Mouse (Mus musculus): Measurements from ENCODE around the gene Fbxw11. TPM values are rescaled to one million over a fixed set of nuclear protein-coding genes. Genes with fewer than 3 reads are reported as not detected.

Fbxw11 gene
- polyA plus RNA-seq, 1 experiment: 44.5 TPM

DNA sequence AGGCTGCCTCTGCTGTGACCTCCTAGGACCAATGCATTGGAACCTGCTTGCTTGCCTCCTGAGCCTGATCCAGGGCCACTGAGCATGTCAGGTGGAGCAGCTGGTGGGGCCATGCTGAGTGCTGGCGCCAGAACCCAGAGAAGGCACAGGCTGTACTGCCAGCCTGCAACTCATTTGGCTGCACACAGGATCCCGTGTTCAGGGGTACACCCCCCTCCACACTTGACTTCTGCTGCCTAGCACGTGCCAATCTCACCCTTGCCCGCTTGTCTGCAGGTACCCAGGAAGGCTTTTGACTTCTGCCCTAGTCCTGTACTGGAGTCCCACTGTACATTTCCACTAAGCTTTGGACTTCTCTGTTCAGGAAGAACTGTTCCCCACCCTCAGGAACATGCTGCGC is 19.3 kb upstream of the Fbxw11 start:
- Histone ChIP-seq H3K4me3 (no peak overlapping the region), H3K27me3 (ENCODE audit: control insufficient read depth, insufficient read depth, insufficient read length) (no peaks in the 10 kb centered on the region), H3ac (ENCODE audit: control insufficient read depth, insufficient read length) (no peak overlapping the region), H3K4me2 (ENCODE audit: low read depth) (no peak overlapping the region), H3K79me2 (ENCODE audit: control insufficient read depth, insufficient read depth) (no peaks in the 10 kb centered on the region), H3K36me3 (ENCODE audit: control insufficient read depth, insufficient read depth) (peaks cover 3% of the 10 kb centered on the region)
- TF ChIP-seq SRF (IDR thresholded peaks at IDR 0.05; ENCODE audit: control insufficient read depth, insufficient read length, low read depth) (no peak), MYOD1 (IDR thresholded peaks at IDR 0.05; ENCODE audit: control insufficient read depth in 1 of 3, insufficient read length in 2 of 3, low read depth in 2 of 3) (no peak), POLR2A (IDR thresholded peaks at IDR 0.05; ENCODE audit: insufficient read length, low read depth) (no peak), MYOG (IDR thresholded peaks at IDR 0.05; ENCODE audit: control insufficient read depth in 1 of 3, insufficient read depth in 1 of 3, insufficient read length in 2 of 3, low read depth in 2 of 3) (no peak), USF1 (IDR thresholded peaks at IDR 0.05; ENCODE audit: low read depth) (no peak), E2F4 (IDR thresholded peaks at IDR 0.05; ENCODE audit: insufficient read depth) (no peak), MAX (IDR thresholded peaks at IDR 0.05; ENCODE audit: low read depth) (no peak), TCF3 (IDR thresholded peaks at IDR 0.05; ENCODE audit: insufficient read length, low read depth) (no peak), POLR2AphosphoS2 (IDR thresholded peaks at IDR 0.05; ENCODE audit: insufficient read length, low read depth) (no peak), CEBPB (IDR thresholded peaks at IDR 0.05; ENCODE audit: insufficient read depth, poor library complexity, severe bottlenecking) (no peak), TCF12 (IDR thresholded peaks at IDR 0.05; ENCODE audit: insufficient read depth, poor library complexity, severe bottlenecking) (no peak), REST (IDR thresholded peaks at IDR 0.05; ENCODE audit: insufficient read depth, insufficient read length) (no peak)

DNA sequence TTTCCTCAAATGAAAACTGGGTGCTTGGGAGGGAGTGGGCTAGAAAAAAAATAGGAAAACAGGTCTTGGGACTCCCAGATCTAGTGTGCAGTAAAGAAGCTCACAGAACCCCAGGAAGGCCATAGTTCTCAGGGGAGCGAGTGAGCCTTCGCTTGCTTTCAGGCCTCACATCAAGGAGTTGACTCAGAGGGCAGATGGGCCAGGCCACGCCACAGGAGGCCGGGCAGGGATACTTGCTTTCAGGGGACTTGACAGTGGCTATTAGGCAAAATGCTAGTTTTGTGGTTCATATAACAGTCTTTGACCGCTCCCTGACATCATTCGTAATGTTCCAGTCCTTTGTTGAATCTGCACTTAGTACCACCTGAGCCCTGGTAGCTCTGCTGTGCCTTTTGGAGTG is 18.6 kb upstream of the Fbxw11 start:
- Histone ChIP-seq H3ac (ENCODE audit: control insufficient read depth, insufficient read length) (no peak overlapping the region), H3K4me3 (no peak overlapping the region), H3K27me3 (ENCODE audit: control insufficient read depth, insufficient read depth, insufficient read length) (no peaks in the 10 kb centered on the region), H3K4me2 (ENCODE audit: low read depth) (no peak overlapping the region), H3K36me3 (ENCODE audit: control insufficient read depth, insufficient read depth) (no peaks in the 10 kb centered on the region), H3K79me2 (ENCODE audit: control insufficient read depth, insufficient read depth) (no peaks in the 10 kb centered on the region)
- TF ChIP-seq SRF (IDR thresholded peaks at IDR 0.05; ENCODE audit: control insufficient read depth, insufficient read length, low read depth) (no peak), MAX (IDR thresholded peaks at IDR 0.05; ENCODE audit: low read depth) (no peak), POLR2A (IDR thresholded peaks at IDR 0.05; ENCODE audit: insufficient read length, low read depth) (no peak), TCF12 (IDR thresholded peaks at IDR 0.05; ENCODE audit: insufficient read depth, poor library complexity, severe bottlenecking) (no peak), USF1 (IDR thresholded peaks at IDR 0.05; ENCODE audit: low read depth) (no peak), MYOD1 (IDR thresholded peaks at IDR 0.05; ENCODE audit: control insufficient read depth in 1 of 3, insufficient read length in 2 of 3, low read depth in 2 of 3) (no peak), REST (IDR thresholded peaks at IDR 0.05; ENCODE audit: insufficient read depth, insufficient read length) (no peak), MYOG (IDR thresholded peaks at IDR 0.05; ENCODE audit: control insufficient read depth in 1 of 3, insufficient read depth in 1 of 3, insufficient read length in 2 of 3, low read depth in 2 of 3) (no peak), E2F4 (IDR thresholded peaks at IDR 0.05; ENCODE audit: insufficient read depth) (no peak), CEBPB (IDR thresholded peaks at IDR 0.05; ENCODE audit: insufficient read depth, poor library complexity, severe bottlenecking) (no peak), POLR2AphosphoS2 (IDR thresholded peaks at IDR 0.05; ENCODE audit: insufficient read length, low read depth) (no peak), TCF3 (IDR thresholded peaks at IDR 0.05; ENCODE audit: insufficient read length, low read depth) (no peak)

DNA sequence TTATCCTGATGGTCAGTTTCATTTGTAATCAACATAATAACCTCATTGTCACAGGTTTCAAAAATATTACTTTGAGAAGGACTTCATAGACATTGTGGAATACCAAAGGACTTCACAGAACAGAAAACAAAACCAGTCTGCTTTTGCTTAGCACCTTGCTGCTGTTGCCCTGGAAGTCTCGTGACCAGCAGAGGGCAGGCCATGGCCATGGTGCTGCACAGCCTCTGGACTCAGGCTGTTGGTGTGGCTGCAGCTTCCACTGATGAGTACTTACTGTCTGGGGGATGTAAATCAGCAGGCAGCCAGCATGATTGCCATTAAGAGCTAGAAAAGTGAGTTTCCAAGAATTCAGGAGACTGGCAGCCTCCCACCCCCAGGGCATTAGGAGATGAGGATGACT is 16.8 kb upstream of the Fbxw11 start:
- TF ChIP-seq SRF (IDR thresholded peaks at IDR 0.05; ENCODE audit: control insufficient read depth, insufficient read length, low read depth) (no peak), POLR2AphosphoS2 (IDR thresholded peaks at IDR 0.05; ENCODE audit: insufficient read length, low read depth) (no peak), MYOD1 (IDR thresholded peaks at IDR 0.05; ENCODE audit: control insufficient read depth in 1 of 3, insufficient read length in 2 of 3, low read depth in 2 of 3) (no peak), TCF12 (IDR thresholded peaks at IDR 0.05; ENCODE audit: insufficient read depth, poor library complexity, severe bottlenecking) (no peak), MYOG (IDR thresholded peaks at IDR 0.05; ENCODE audit: control insufficient read depth in 1 of 3, insufficient read depth in 1 of 3, insufficient read length in 2 of 3, low read depth in 2 of 3) (no peak), REST (IDR thresholded peaks at IDR 0.05; ENCODE audit: insufficient read depth, insufficient read length) (no peak), POLR2A (IDR thresholded peaks at IDR 0.05; ENCODE audit: insufficient read length, low read depth) (no peak)
- H3K4me2 ChIP-seq (ENCODE audit: low read depth): no peak overlapping the region
- H3K27me3 ChIP-seq (ENCODE audit: control insufficient read depth, insufficient read depth, insufficient read length): no peaks in the 10 kb centered on the region
- no peak overlapping the region for H3ac ChIP-seq (ENCODE audit: control insufficient read depth, insufficient read length)
- H3K79me2 ChIP-seq (ENCODE audit: control insufficient read depth, insufficient read depth): no peaks in the 10 kb centered on the region
- no peak overlapping the region for H3K4me3 ChIP-seq
- no peaks in the 10 kb centered on the region for H3K36me3 ChIP-seq (ENCODE audit: control insufficient read depth, insufficient read depth)

DNA sequence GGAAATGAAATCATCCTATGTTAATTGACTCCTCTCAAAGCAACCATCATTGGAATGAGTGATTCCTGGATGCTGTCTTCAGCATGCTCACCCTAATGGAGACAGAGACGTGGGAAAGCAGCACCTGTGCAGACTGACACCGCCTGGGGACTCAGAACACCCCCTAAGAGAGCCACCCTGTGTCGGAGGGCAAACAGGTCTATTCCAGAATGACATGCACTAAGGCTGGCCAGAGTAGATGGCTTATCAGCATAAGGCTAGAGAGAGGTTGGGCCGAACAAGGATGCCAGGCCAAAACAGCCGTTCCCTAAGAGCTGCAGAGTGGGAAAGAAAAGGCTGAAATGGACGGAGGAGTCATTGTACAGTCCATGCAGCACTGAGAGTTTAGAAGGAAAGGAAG is 16.4 kb upstream of the Fbxw11 start:
- TF ChIP-seq POLR2A (IDR thresholded peaks at IDR 0.05; ENCODE audit: insufficient read length, low read depth) (no peak), MYOD1 (IDR thresholded peaks at IDR 0.05; ENCODE audit: control insufficient read depth in 1 of 3, insufficient read length in 2 of 3, low read depth in 2 of 3) (no peak), CEBPB (IDR thresholded peaks at IDR 0.05; ENCODE audit: insufficient read depth, poor library complexity, severe bottlenecking) (no peak), POLR2AphosphoS2 (IDR thresholded peaks at IDR 0.05; ENCODE audit: insufficient read length, low read depth) (no peak), REST (IDR thresholded peaks at IDR 0.05; ENCODE audit: insufficient read depth, insufficient read length) (no peak), MYOG (IDR thresholded peaks at IDR 0.05; ENCODE audit: control insufficient read depth in 1 of 3, insufficient read depth in 1 of 3, insufficient read length in 2 of 3, low read depth in 2 of 3) (no peak), TCF3 (IDR thresholded peaks at IDR 0.05; ENCODE audit: insufficient read length, low read depth) (no peak), TCF12 (IDR thresholded peaks at IDR 0.05; ENCODE audit: insufficient read depth, poor library complexity, severe bottlenecking) (no peak), USF1 (IDR thresholded peaks at IDR 0.05; ENCODE audit: low read depth) (no peak), E2F4 (IDR thresholded peaks at IDR 0.05; ENCODE audit: insufficient read depth) (no peak), SRF (IDR thresholded peaks at IDR 0.05; ENCODE audit: control insufficient read depth, insufficient read length, low read depth) (no peak), MAX (IDR thresholded peaks at IDR 0.05; ENCODE audit: low read depth) (no peak)
- Histone ChIP-seq H3K36me3 (ENCODE audit: control insufficient read depth, insufficient read depth) (no peaks in the 10 kb centered on the region), H3K4me2 (ENCODE audit: low read depth) (no peak overlapping the region), H3K79me2 (ENCODE audit: control insufficient read depth, insufficient read depth) (no peaks in the 10 kb centered on the region), H3ac (ENCODE audit: control insufficient read depth, insufficient read length) (no peak overlapping the region), H3K27me3 (ENCODE audit: control insufficient read depth, insufficient read depth, insufficient read length) (no peaks in the 10 kb centered on the region), H3K4me3 (no peak overlapping the region)
